ENCODE assay signal across 8 mouse cellular contexts in genomic region chr16:5203200-5203599, GRCm38 (mm10). TPM values are rescaled to one million over a fixed set of nuclear protein-coding genes. Genes with fewer than 3 reads are reported as not detected.
DNase-seq lines count a peak whose midpoint lies in the region; ATAC-seq and TF ChIP-seq lines count a peak whose summit lies in the region.

No protein-coding gene starts in this region.

- no peak for TF ChIP-seq CTCF in forebrain, postnatal 0 days (IDR thresholded peaks at IDR 0.05; ENCODE audit: low read depth)
- TF ChIP-seq CTCF in kidney, postnatal 0 days (IDR thresholded peaks at IDR 0.05; ENCODE audit: low read depth): no peak

- intact Hi-C loops in left cerebral cortex, postnatal 25 days (cut with DNase I): loop anchor here (2.0 kb wide), 2 partner anchors 264 to 332 kb away; no protein-coding TSS in a partner anchor

- H3K9ac ChIP-seq in heart, embryonic 12.5 days: peak overlapping the region; percentile 72
- peak overlapping the region; percentile 63 for H3K9ac ChIP-seq in forebrain, postnatal 0 days
- H3K9ac ChIP-seq in kidney, postnatal 0 days (ENCODE audit: low read depth, low read length): peak overlapping the region; percentile 66

- no peaks in the 10 kb centered on the region for H3K27me3 ChIP-seq in heart, embryonic 12.5 days (replicated peaks)
- H3K27me3 ChIP-seq in forebrain, postnatal 0 days (ENCODE audit: insufficient read depth, low read length): no peaks in the 10 kb centered on the region
- no peaks in the 10 kb centered on the region for H3K27me3 ChIP-seq in kidney, postnatal 0 days (ENCODE audit: insufficient read depth, low read length)

- DNase-seq in heart, adult 8-10 months (ENCODE audit: low spot score): no peak
- DNase-seq in NIH3T3 (ENCODE audit: low read depth): peak; percentile 11
- no peak for DNase-seq in forebrain, postnatal 0 days
- DNase-seq in kidney, postnatal 0 days (ENCODE audit: low spot score): no peak
- peak; percentile 17 to 24 for DNase-seq in thymus, adult 18-20 months
- DNase-seq in left cerebral cortex, postnatal 25 days (ENCODE audit: low spot score in 2 of 2): no peak

- H3K4me2 ChIP-seq in heart, embryonic 12.5 days: peak overlapping the region; percentile 98
- H3K4me2 ChIP-seq in forebrain, postnatal 0 days (ENCODE audit: low read depth): peak overlapping the region; percentile 98
- H3K4me2 ChIP-seq in kidney, postnatal 0 days (ENCODE audit: low read length): peak overlapping the region; percentile 92

- H3K4me3 ChIP-seq in heart, embryonic 12.5 days: peak overlapping the region; percentile 71
- H3K4me3 ChIP-seq in forebrain, postnatal 0 days (ENCODE audit: low read depth, low read length): peak overlapping the region; percentile 67
- peak overlapping the region; percentile 68 for H3K4me3 ChIP-seq in kidney, postnatal 0 days (replicated peaks; ENCODE audit: low read depth, low read length)

- H3K4me1 ChIP-seq in heart, embryonic 12.5 days (replicated peaks): peaks cover 11% of the 10 kb centered on the region; the same call in 1 of the 2 replicates
- peaks cover 6% of the 10 kb centered on the region; the same call in 1 of the 2 replicates for H3K4me1 ChIP-seq in forebrain, postnatal 0 days (ENCODE audit: insufficient read depth)
- 0 out of 2 replicates have a peak, but pooled peaks cover 8% of the 10 kb centered on the region for H3K4me1 ChIP-seq in kidney, postnatal 0 days (replicated peaks; ENCODE audit: insufficient read depth, low read length)

- peaks cover 25% of the 10 kb centered on the region for H3K36me3 ChIP-seq in heart, embryonic 12.5 days
- H3K36me3 ChIP-seq in forebrain, postnatal 0 days (ENCODE audit: insufficient read depth): no peaks in the 10 kb centered on the region; the same call in 1 of the 2 replicates
- H3K36me3 ChIP-seq in kidney, postnatal 0 days (ENCODE audit: insufficient read depth, low read length): 0 out of 2 replicates have a peak, but pooled peaks cover 2% of the 10 kb centered on the region

- no peak overlapping the region for H3K27ac ChIP-seq in heart, embryonic 12.5 days (ENCODE audit: poor library complexity, severe bottlenecking)
- H3K27ac ChIP-seq in forebrain, postnatal 0 days (ENCODE audit: low read depth, low read length): no peak overlapping the region
- H3K27ac ChIP-seq in kidney, postnatal 0 days: no peak overlapping the region

- WGBS in heart, embryonic 12.5 days: under 1% methylated on average over 36 of the region's 36 CpGs
- WGBS in forebrain, postnatal 0 days: 1% methylated on average over 36 of the region's 36 CpGs
- 1% methylated on average over 36 of the region's 36 CpGs for WGBS in kidney, postnatal 0 days

- no peaks in the 10 kb centered on the region for H3K9me3 ChIP-seq in heart, embryonic 12.5 days (replicated peaks)
- H3K9me3 ChIP-seq in forebrain, postnatal 0 days (ENCODE audit: low read length): no peaks in the 10 kb centered on the region
- H3K9me3 ChIP-seq in kidney, postnatal 0 days (replicated peaks; ENCODE audit: low read length): no peaks in the 10 kb centered on the region

- ATAC-seq in heart, embryonic 12.5 days (ENCODE audit: insufficient number of reproducible peaks, low FRiP score): peak; percentile 26
- ATAC-seq in forebrain, postnatal 0 days: peak; percentile 32
- ATAC-seq in kidney, postnatal 0 days (replicated peaks; ENCODE audit: low FRiP score, low read depth): peak; percentile 23; the same call in 1 of the 2 replicates
- peak; percentile 38 for ATAC-seq in megakaryocyte-erythroid progenitor cell, adult 5-6 weeks (replicated peaks; ENCODE audit: low FRiP score, low TSS enrichment, poor library complexity, severe bottlenecking)

RNA-seq across cellular contexts. Expression of gene Nagpa, which starts 0.6 kb away (rescaled TPM):
- 14.0 and 15.4 TPM in 2 replicates for polyA plus RNA-seq in heart, embryonic 12.5 days (2016; fragmentation: Nextera tagmentation; extraction: Ambion mirVana)
- total RNA-seq in heart, adult 8-10 months (2022): 10 to 100 TPM; 13.8 to 16.8 (median 14.5) TPM
- total RNA-seq in forebrain, postnatal 0 days (2014; rRNA removed): 6.5 and 8.9 TPM in 2 replicates
- polyA plus RNA-seq in forebrain, postnatal 0 days (2015; fragmentation: Nextera tagmentation; extraction: Ambion mirVana): 7.0 and 8.8 TPM in 2 replicates
- 13.0 and 15.0 TPM in 2 replicates for polyA plus RNA-seq in kidney, postnatal 0 days (2015; fragmentation: Nextera tagmentation; extraction: Ambion mirVana)
- 21.1 and 23.5 TPM in 2 replicates for total RNA-seq in megakaryocyte-erythroid progenitor cell, adult 5-6 weeks (2014; fragmentation: Nextera tagmentation)
- 27.3 and 28.6 TPM in 2 replicates for total RNA-seq in megakaryocyte-erythroid progenitor cell, adult 5-6 weeks (2017)
- total RNA-seq in left cerebral cortex, postnatal 25 days (2021): 10 to 100 TPM in 1 of 2 experiments, 1 to 10 TPM in 1; 8.4 to 10.8 TPM

RNA-seq across cellular contexts. Expression of gene AU021092, which starts 18.9 kb away (rescaled TPM):
- polyA plus RNA-seq in heart, embryonic 12.5 days (2016; fragmentation: Nextera tagmentation; extraction: Ambion mirVana): 2.5 and 3.2 TPM in 2 replicates
- total RNA-seq in heart, adult 8-10 months (2022): 10 to 100 TPM; 18.1 to 22.8 (median 20.4) TPM
- total RNA-seq in forebrain, postnatal 0 days (2014; rRNA removed): 17.2 and 21.8 TPM in 2 replicates
- 9.8 and 10.9 TPM in 2 replicates for polyA plus RNA-seq in forebrain, postnatal 0 days (2015; fragmentation: Nextera tagmentation; extraction: Ambion mirVana)
- 15.3 and 17.7 TPM in 2 replicates for polyA plus RNA-seq in kidney, postnatal 0 days (2015; fragmentation: Nextera tagmentation; extraction: Ambion mirVana)
- not detected in 2 replicates for total RNA-seq in megakaryocyte-erythroid progenitor cell, adult 5-6 weeks (2014; fragmentation: Nextera tagmentation)
- total RNA-seq in megakaryocyte-erythroid progenitor cell, adult 5-6 weeks (2017): not detected in 2 replicates
- total RNA-seq in left cerebral cortex, postnatal 25 days (2021): 1 to 10 TPM; 5.0 to 5.4 TPM

RNA-seq across cellular contexts. Expression of gene Alg1, which starts 30.2 kb away (rescaled TPM):
- polyA plus RNA-seq in heart, embryonic 12.5 days (2016; fragmentation: Nextera tagmentation; extraction: Ambion mirVana): 23.9 and 24.6 TPM in 2 replicates
- 10 to 100 TPM; 12.5 to 16.6 (median 14.6) TPM for total RNA-seq in heart, adult 8-10 months (2022)
- total RNA-seq in forebrain, postnatal 0 days (2014; rRNA removed): 39.7 and 41.1 TPM in 2 replicates
- polyA plus RNA-seq in forebrain, postnatal 0 days (2015; fragmentation: Nextera tagmentation; extraction: Ambion mirVana): 38.9 and 43.7 TPM in 2 replicates
- 35.8 and 35.9 TPM in 2 replicates for polyA plus RNA-seq in kidney, postnatal 0 days (2015; fragmentation: Nextera tagmentation; extraction: Ambion mirVana)
- total RNA-seq in megakaryocyte-erythroid progenitor cell, adult 5-6 weeks (2014; fragmentation: Nextera tagmentation): 18.7 and 23.5 TPM in 2 replicates
- 9.3 and 11.6 TPM in 2 replicates for total RNA-seq in megakaryocyte-erythroid progenitor cell, adult 5-6 weeks (2017)
- total RNA-seq in left cerebral cortex, postnatal 25 days (2021): 10 to 100 TPM; 24.2 to 29.0 TPM

RNA-seq across cellular contexts. Expression of gene Eef2kmt, which starts 52.6 kb away (rescaled TPM):
- 17.2 and 19.5 TPM in 2 replicates for polyA plus RNA-seq in heart, embryonic 12.5 days (2016; fragmentation: Nextera tagmentation; extraction: Ambion mirVana)
- 10 to 100 TPM in 2 of 4 experiments, 1 to 10 TPM in 2; 7.8 to 11.6 (median 10.1) TPM for total RNA-seq in heart, adult 8-10 months (2022)
- 6.3 and 8.3 TPM in 2 replicates for total RNA-seq in forebrain, postnatal 0 days (2014; rRNA removed)
- polyA plus RNA-seq in forebrain, postnatal 0 days (2015; fragmentation: Nextera tagmentation; extraction: Ambion mirVana): 6.7 TPM in 2 replicates
- polyA plus RNA-seq in kidney, postnatal 0 days (2015; fragmentation: Nextera tagmentation; extraction: Ambion mirVana): 30.9 and 32.6 TPM in 2 replicates
- total RNA-seq in megakaryocyte-erythroid progenitor cell, adult 5-6 weeks (2014; fragmentation: Nextera tagmentation): 21.1 and 23.9 TPM in 2 replicates
- 16.3 and 32.4 TPM in 2 replicates for total RNA-seq in megakaryocyte-erythroid progenitor cell, adult 5-6 weeks (2017)
- 1 to 10 TPM; 3.0 to 3.8 TPM for total RNA-seq in left cerebral cortex, postnatal 25 days (2021)

RNA-seq across cellular contexts. Expression of gene Sec14l5, which starts 56.3 kb away (rescaled TPM):
- polyA plus RNA-seq in heart, embryonic 12.5 days (2016; fragmentation: Nextera tagmentation; extraction: Ambion mirVana): not detected in 2 replicates
- total RNA-seq in heart, adult 8-10 months (2022): 1 to 10 TPM in 1 of 4 experiments, under 1 TPM in 3; 0.57 to 1.0 (median 0.78) TPM
- total RNA-seq in forebrain, postnatal 0 days (2014; rRNA removed): 0.15 and 0.48 TPM in 2 replicates
- polyA plus RNA-seq in forebrain, postnatal 0 days (2015; fragmentation: Nextera tagmentation; extraction: Ambion mirVana): 0.05 and 0.08 TPM in 2 replicates
- not detected in 2 replicates for polyA plus RNA-seq in kidney, postnatal 0 days (2015; fragmentation: Nextera tagmentation; extraction: Ambion mirVana)
- total RNA-seq in megakaryocyte-erythroid progenitor cell, adult 5-6 weeks (2014; fragmentation: Nextera tagmentation): not detected in 2 replicates
- not detected in 2 replicates for total RNA-seq in megakaryocyte-erythroid progenitor cell, adult 5-6 weeks (2017)
- total RNA-seq in left cerebral cortex, postnatal 25 days (2021): 1 to 10 TPM; 3.3 to 4.7 TPM

Comparison
In these comparisons a context has a peak if more than half of its experiments do, and no peak if none do; other contexts are left out.
1. DNase-seq: peak in NIH3T3 (single experiment) and thymus, adult 18-20 months (2 of 2); none in heart, adult 8-10 months (single experiment), forebrain, postnatal 0 days (single experiment), kidney, postnatal 0 days (single experiment) and left cerebral cortex, postnatal 25 days (0 of 2).
2. RNA of gene AU021092, which starts 18.9 kb away (total RNA-seq): 17.2 to 21.8 TPM in forebrain, postnatal 0 days, 18.1 to 22.8 TPM in heart, adult 8-10 months and 5.0 to 5.4 TPM in left cerebral cortex, postnatal 25 days; not detected in megakaryocyte-erythroid progenitor cell, adult 5-6 weeks; every median in the first group is over 4 times any median in the second.
3. Peak in every context shown above with its lines, with median percentiles within 50 percentile points of each other: ATAC-seq, H3K4me2 ChIP-seq, H3K4me3 ChIP-seq and H3K9ac ChIP-seq.